Mouse (Mus musculus): ENCODE measurements at regions not wholly inside any gene's neighbourhood (a gene's known extent, or its start where the extent isn't known, plus 50 kb on each side); places are given as distances from the start of the nearest gene placed in this dataset.

DNA sequence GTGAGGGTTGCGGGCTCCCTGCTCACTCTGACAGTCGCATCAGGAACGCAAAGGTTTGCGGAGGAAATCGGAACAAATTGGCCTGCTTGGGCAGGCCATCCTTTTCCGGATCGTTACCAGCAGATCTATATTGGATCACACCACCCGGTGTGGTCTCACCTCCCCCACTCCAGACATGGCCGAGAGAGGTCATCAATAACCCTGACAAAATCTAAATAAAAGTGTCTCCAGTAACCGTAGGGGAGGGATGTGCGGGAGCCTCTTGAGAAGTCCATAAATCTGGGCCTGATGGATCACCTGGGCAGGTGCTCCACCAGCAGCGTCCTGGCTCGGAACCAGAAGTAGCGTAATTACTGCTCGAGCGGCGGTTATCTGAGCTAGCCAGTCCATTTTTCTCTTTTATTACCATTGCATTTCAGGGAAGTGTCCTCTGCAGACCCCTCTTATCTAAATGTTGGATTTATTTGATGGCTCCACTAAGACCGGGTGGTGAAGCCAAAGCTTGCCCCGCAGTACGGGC is 249.8 kb downstream of the Matn1 start:
- Histone ChIP-seq H3K4me1 (peaks cover 9% of the 10 kb centered on the region), H3K36me3 (no peaks in the 10 kb centered on the region), H3K4me2 (no peak overlapping the region), H3K27me3 (replicated peaks) (peaks cover 8% of the 10 kb centered on the region; the same call in 1 of the 2 replicates), H3K4me3 (no peak overlapping the region), H3K9me3 (0 out of 2 replicates have a peak, but pooled peaks cover 3% of the 10 kb centered on the region), H3K9ac (no peak overlapping the region), H3K27ac (replicated peaks) (no peak overlapping the region)
- no peak for ATAC-seq (ENCODE audit: extremely low read depth, insufficient number of reproducible peaks, low FRiP score, low TSS enrichment)
- 78% methylated on average over 20 of the region's 20 CpGs for WGBS

DNA sequence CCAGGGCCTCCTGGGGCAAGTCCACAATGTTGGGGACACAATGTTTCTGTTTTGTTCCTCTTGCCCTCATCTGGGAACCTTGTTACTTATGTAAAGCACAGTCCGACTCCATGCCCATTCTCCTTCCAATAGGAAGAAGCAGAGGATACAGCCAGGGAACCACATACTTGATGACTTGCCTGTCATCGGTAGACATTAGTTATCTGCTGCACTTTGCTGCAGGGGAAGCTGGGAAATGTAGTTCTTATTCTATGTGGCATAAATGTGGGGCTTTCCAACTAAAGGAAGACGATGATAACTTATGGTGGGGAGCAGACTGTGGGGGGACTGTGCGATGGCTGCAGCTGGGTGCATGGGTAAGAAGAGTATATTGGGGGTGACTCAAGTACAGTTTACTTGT is 252.0 kb downstream of the Matn1 start:
- Histone ChIP-seq H3K4me2 (no peak overlapping the region), H3K27me3 (replicated peaks) (peaks cover 8% of the 10 kb centered on the region; the same call in 1 of the 2 replicates), H3K36me3 (no peaks in the 10 kb centered on the region), H3K27ac (replicated peaks) (no peak overlapping the region), H3K4me1 (peaks cover 5% of the 10 kb centered on the region), H3K4me3 (no peak overlapping the region), H3K9ac (no peak overlapping the region), H3K9me3 (no peaks in the 10 kb centered on the region)
- no peak for ATAC-seq (ENCODE audit: extremely low read depth, insufficient number of reproducible peaks, low FRiP score, low TSS enrichment)
- 68% methylated on average over 4 of the region's 4 CpGs for WGBS

DNA sequence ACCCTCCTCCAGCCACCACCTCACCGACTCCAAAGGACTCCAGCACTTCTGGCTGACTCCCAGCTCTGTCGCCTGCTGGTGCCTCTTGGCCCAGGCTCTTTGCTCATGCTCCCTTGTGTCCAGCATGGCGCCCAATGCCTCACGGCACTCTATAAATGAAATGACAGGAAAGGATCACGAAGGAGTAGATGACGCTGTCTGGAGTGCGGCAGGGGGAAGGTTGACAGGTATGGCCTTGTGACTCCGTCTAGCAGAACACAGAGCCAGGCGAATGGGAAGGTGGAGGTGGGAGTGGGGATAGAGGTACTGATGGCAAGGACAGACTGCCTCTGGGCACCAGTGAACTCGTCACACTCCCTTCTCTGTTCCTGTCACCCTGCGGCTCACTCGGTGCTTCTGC is 259.5 kb downstream of the Matn1 start:
- H3K27ac ChIP-seq (replicated peaks), result no peak overlapping the region
- no peak overlapping the region for H3K9ac ChIP-seq
- no peak overlapping the region for H3K4me2 ChIP-seq
- no peaks in the 10 kb centered on the region for H3K4me1 ChIP-seq
- peaks cover 3% of the 10 kb centered on the region; the same call in 1 of the 2 replicates for H3K27me3 ChIP-seq (replicated peaks)
- no peak overlapping the region for H3K4me3 ChIP-seq
- ATAC-seq (ENCODE audit: extremely low read depth, insufficient number of reproducible peaks, low FRiP score, low TSS enrichment), result no peak
- 79% methylated on average over 12 of the region's 12 CpGs for WGBS
- no peaks in the 10 kb centered on the region for H3K9me3 ChIP-seq
- no peaks in the 10 kb centered on the region for H3K36me3 ChIP-seq

DNA sequence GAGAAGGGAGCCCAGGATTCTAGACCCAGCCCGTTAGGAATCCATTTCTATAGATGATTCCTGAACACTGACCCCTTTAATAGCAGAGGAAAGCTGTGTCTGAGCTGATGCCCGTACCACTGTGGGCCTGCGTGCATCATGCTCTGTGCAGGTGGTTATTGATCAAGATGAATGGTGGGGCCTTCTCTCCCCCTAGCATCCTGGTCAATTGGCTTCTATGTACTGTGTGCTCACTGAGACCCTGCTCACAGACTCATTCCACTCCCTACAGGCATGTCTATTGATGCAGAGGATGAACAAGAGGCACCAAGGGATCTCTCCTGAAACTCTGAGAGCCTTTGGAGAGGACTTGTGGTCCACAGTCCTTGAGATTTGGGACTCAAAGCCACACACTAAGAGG is 260.5 kb downstream of the Matn1 start:
- Histone ChIP-seq H3K9me3 (no peaks in the 10 kb centered on the region), H3K27ac (replicated peaks) (no peak overlapping the region), H3K4me2 (no peak overlapping the region), H3K36me3 (no peaks in the 10 kb centered on the region), H3K9ac (no peak overlapping the region), H3K4me3 (no peak overlapping the region), H3K27me3 (replicated peaks) (peaks cover 3% of the 10 kb centered on the region; the same call in 1 of the 2 replicates), H3K4me1 (no peaks in the 10 kb centered on the region)
- WGBS, result 81% methylated on average over 3 of the region's 3 CpGs
- no peak for ATAC-seq (ENCODE audit: extremely low read depth, insufficient number of reproducible peaks, low FRiP score, low TSS enrichment)

DNA sequence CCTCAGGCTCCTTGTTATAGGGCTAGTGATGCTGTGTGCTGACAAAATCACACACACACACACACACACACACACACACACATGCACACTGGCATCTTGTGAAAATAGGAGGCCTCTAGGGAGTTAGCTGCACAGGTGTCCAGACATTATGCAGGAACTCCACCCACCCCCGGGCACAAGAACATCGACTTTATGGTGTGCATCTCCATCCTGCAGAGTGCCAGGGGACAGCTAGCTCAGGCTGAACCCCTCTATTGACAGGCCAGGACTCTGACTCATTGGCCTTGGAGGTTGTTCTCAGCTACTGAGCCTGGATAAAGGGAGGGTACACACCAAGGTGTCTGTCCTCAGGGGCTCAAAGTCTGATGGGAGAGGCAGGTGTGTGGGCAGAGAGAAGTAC is 260.9 kb downstream of the Matn1 start:
- 65% methylated on average over 2 of the region's 2 CpGs for WGBS
- H3K4me3 ChIP-seq, result no peak overlapping the region

DNA sequence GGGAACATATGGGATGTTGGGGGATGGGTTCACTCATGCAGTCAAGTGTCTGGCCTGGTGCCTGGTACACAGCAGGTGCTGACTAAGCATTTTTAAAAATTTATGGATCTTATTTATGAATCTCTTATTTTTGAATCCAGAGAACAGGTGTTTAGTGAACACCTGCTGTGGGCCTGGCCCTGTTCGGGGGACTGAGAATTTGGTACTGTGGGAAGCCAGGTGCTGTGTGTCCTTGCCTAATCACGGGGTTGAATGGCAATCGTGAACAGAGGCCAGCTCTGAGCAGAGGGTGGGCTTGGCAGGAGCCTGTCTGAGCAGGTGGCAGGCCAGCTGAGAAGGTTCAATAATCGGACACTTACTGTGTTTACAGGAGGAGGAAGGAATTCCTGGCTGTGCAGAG is 261.5 kb downstream of the Matn1 start:
- 0 out of 2 replicates have a peak, but pooled peaks cover under 1% of the 10 kb centered on the region for H3K9me3 ChIP-seq
- H3K4me1 ChIP-seq, result no peaks in the 10 kb centered on the region
- no peak overlapping the region for H3K4me3 ChIP-seq
- H3K36me3 ChIP-seq, result no peaks in the 10 kb centered on the region
- H3K9ac ChIP-seq, result no peak overlapping the region
- no peak overlapping the region for H3K27ac ChIP-seq (replicated peaks)
- H3K4me2 ChIP-seq, result no peak overlapping the region
- no peak for ATAC-seq (ENCODE audit: extremely low read depth, insufficient number of reproducible peaks, low FRiP score, low TSS enrichment)
- H3K27me3 ChIP-seq (replicated peaks), result peaks cover 3% of the 10 kb centered on the region; the same call in 1 of the 2 replicates
- 65% methylated on average over 4 of the region's 4 CpGs for WGBS

More for the DNA sequence above, 260.9 kb downstream of the Matn1 start:
- Histone ChIP-seq H3K36me3 (no peaks in the 10 kb centered on the region), H3K27ac (replicated peaks) (no peak overlapping the region), H3K4me1 (no peaks in the 10 kb centered on the region), H3K27me3 (replicated peaks) (peaks cover 3% of the 10 kb centered on the region; the same call in 1 of the 2 replicates), H3K9me3 (no peaks in the 10 kb centered on the region), H3K4me2 (no peak overlapping the region), H3K9ac (no peak overlapping the region)
- no peak for ATAC-seq (ENCODE audit: extremely low read depth, insufficient number of reproducible peaks, low FRiP score, low TSS enrichment)

DNA sequence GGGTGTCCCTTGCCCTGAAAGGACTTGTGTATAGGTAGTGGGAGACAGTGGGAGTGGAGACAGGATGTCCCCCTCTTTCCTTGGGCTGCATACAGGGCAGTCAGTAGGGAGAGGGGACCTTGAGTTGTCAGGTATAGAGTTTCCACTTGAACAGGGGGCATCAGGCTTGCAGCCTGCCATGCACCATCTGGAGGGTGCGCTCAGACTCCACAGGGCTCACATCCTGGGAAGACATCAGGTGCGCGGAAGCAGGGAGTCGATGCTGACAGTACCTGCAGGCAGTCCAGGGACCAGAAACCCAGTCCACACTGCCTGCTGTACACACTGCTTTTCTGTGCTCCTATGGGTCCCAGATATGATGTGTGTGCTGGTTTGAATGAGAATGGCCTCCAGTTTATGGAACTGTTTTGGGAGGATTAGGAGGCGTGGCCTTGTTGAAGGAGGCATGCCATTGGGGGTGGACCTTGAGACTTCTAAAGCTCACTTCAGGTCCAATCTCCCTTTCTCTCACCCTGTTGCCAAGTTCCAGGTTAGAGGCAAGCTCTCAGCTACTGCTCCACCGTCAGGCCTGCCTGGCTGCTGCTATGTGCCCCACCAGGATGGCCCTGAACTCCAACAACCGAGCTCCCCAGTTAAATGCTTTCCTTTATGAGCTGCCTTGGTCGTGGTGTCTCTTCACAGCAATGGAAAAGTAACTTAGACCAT is 262.1 kb downstream of the Matn1 start:
- peaks cover 3% of the 10 kb centered on the region; the same call in 1 of the 2 replicates for H3K27me3 ChIP-seq (replicated peaks)
- no peak overlapping the region for H3K4me3 ChIP-seq
- H3K4me2 ChIP-seq, result no peak overlapping the region
- H3K27ac ChIP-seq (replicated peaks), result no peak overlapping the region
- H3K4me1 ChIP-seq, result no peaks in the 10 kb centered on the region
- no peak overlapping the region for H3K9ac ChIP-seq
- no peak for ATAC-seq (ENCODE audit: extremely low read depth, insufficient number of reproducible peaks, low FRiP score, low TSS enrichment)
- 0 out of 2 replicates have a peak, but pooled peaks cover 5% of the 10 kb centered on the region for H3K9me3 ChIP-seq
- WGBS, result 76% methylated on average over 8 of the region's 8 CpGs
- no peaks in the 10 kb centered on the region for H3K36me3 ChIP-seq

DNA sequence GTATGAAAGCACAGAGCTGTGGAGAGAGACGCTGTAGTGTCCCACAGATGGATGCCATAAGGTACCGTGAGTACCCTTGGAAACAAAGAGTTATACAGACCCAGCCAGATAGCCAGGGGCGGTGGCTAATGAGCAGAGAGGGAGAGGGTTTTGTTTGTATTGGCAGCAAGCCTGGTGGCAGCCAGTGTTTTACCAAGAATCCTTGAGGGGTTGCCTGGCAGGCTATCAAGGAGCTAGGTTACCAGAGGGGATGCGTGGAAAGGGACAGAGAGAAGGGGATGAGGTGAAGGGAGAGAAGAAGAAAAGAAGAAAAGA is 262.7 kb downstream of the Matn1 start:
- WGBS, result 71% methylated on average over 4 of the region's 4 CpGs
- H3K4me2 ChIP-seq, result no peak overlapping the region
- no peak overlapping the region for H3K27ac ChIP-seq (replicated peaks)
- H3K9ac ChIP-seq, result no peak overlapping the region
- no peak overlapping the region for H3K4me3 ChIP-seq
- H3K4me1 ChIP-seq, result no peaks in the 10 kb centered on the region
- peaks cover 3% of the 10 kb centered on the region; the same call in 1 of the 2 replicates for H3K27me3 ChIP-seq (replicated peaks)
- 0 out of 2 replicates have a peak, but pooled peaks cover 5% of the 10 kb centered on the region for H3K9me3 ChIP-seq
- no peak for ATAC-seq (ENCODE audit: extremely low read depth, insufficient number of reproducible peaks, low FRiP score, low TSS enrichment)
- H3K36me3 ChIP-seq, result no peaks in the 10 kb centered on the region

DNA sequence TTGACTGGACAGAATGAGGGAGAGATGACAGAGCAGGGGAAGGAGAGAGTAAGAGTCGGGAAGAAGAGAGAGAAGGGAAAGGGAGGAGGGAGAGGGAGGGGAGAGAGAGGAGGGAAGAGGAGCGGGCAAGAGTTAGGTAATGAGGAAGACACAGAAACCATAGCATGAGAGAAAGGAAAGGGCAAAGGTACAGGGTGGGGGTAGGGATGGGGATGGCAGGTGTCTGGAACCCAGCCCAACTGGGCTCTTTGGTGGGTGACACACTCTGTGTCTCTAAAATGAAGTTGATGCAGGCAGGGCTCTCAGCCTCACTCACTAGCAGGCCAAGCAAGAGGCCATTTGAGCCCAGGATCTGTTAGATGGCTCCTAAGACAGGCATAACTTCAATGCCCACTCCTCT is 263.1 kb downstream of the Matn1 start:
- 56% methylated on average over 2 of the region's 2 CpGs for WGBS
- Histone ChIP-seq H3K9me3 (0 out of 2 replicates have a peak, but pooled peaks cover 5% of the 10 kb centered on the region), H3K4me3 (no peak overlapping the region), H3K4me1 (no peaks in the 10 kb centered on the region), H3K4me2 (no peak overlapping the region), H3K9ac (no peak overlapping the region), H3K36me3 (no peaks in the 10 kb centered on the region), H3K27me3 (replicated peaks) (peaks cover 3% of the 10 kb centered on the region; the same call in 1 of the 2 replicates), H3K27ac (replicated peaks) (no peak overlapping the region)
- no peak for ATAC-seq (ENCODE audit: extremely low read depth, insufficient number of reproducible peaks, low FRiP score, low TSS enrichment)

DNA sequence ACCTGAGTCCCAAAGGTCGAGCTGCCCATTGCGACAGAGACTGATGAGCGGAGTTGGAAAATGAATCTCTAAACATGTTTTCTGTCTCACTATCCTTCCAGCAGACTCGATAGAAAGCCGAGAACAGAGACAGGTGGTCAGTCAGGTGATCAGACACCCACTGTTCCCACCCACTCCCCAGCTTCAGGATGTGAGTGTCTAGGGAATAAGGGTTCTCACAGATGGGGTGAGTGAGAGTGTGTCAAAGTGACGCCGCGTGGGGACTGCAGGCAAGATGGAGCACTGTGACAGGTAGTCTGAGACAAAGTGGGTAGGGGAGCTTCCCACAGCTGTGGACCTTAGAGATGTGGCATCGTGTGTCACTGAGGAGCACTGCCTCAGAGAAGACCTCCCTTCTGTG is 264.0 kb downstream of the Matn1 start:
- no peak for ATAC-seq (ENCODE audit: extremely low read depth, insufficient number of reproducible peaks, low FRiP score, low TSS enrichment)
- peaks cover 3% of the 10 kb centered on the region; the same call in 1 of the 2 replicates for H3K27me3 ChIP-seq (replicated peaks)

DNA sequence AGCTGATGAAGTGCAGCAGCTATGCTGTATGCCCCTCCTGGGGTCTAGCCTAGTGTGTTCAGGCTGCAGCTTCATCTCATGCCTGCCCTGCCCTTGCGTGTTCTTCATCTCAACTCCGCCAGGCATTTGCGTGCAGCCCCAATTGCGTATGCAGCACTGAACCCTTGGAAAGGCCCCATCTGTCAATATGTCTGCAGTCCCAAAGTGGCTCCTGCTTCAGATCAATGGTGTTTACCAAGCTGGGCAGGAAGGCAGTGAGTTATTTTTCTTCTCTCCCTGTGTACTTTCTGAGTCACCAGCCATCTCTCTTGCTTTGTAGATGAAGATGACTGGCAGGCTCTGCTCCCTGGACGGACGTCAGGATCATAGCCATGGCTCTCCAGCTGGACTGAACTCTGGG is 264.5 kb downstream of the Matn1 start:
- H3K4me1 ChIP-seq, result no peaks in the 10 kb centered on the region
- H3K27ac ChIP-seq (replicated peaks), result no peak overlapping the region
- H3K9ac ChIP-seq, result no peak overlapping the region
- no peaks in the 10 kb centered on the region for H3K36me3 ChIP-seq
- H3K27me3 ChIP-seq (replicated peaks), result peaks cover 3% of the 10 kb centered on the region; the same call in 1 of the 2 replicates
- no peak for ATAC-seq (ENCODE audit: extremely low read depth, insufficient number of reproducible peaks, low FRiP score, low TSS enrichment)
- no peak overlapping the region for H3K4me3 ChIP-seq
- 0 out of 2 replicates have a peak, but pooled peaks cover 5% of the 10 kb centered on the region for H3K9me3 ChIP-seq
- no peak overlapping the region for H3K4me2 ChIP-seq
- 63% methylated on average over 6 of the region's 6 CpGs for WGBS

More for the DNA sequence above, 264.0 kb downstream of the Matn1 start:
- Histone ChIP-seq H3K36me3 (no peaks in the 10 kb centered on the region), H3K9ac (no peak overlapping the region), H3K27ac (replicated peaks) (no peak overlapping the region), H3K9me3 (0 out of 2 replicates have a peak, but pooled peaks cover 5% of the 10 kb centered on the region), H3K4me1 (no peaks in the 10 kb centered on the region), H3K4me2 (no peak overlapping the region), H3K4me3 (no peak overlapping the region)
- WGBS, result 76% methylated on average over 9 of the region's 9 CpGs

DNA sequence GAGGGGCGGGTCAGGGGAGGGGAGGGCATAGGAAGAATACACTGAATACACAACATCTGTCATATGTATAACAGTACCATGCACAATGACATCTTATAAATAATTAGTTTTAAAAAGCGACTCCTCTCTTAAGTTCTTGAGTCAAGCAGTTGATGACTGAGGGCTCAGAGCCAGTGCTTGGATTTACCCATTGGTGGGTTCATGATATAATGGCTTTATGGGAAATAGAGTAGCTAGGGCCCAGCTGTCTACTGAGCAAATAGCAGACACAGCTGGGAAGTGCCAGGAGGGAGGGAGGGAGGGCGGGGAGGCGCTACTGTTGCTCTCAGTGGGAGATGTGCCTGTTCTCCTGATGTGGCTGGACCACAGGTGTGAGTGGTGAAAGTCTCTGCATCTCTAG is 268.5 kb downstream of the Matn1 start:
- 0 out of 2 replicates have a peak, but pooled peaks cover 3% of the 10 kb centered on the region for H3K27me3 ChIP-seq (replicated peaks)
- no peak overlapping the region for H3K27ac ChIP-seq (replicated peaks)
- ATAC-seq (ENCODE audit: extremely low read depth, insufficient number of reproducible peaks, low FRiP score, low TSS enrichment), result no peak
- no peak overlapping the region for H3K4me3 ChIP-seq
- 0 out of 2 replicates have a peak, but pooled peaks cover 5% of the 10 kb centered on the region for H3K9me3 ChIP-seq
- 37% methylated on average over 4 of the region's 4 CpGs for WGBS
- no peak overlapping the region for H3K9ac ChIP-seq
- peaks cover 5% of the 10 kb centered on the region; the same call in 1 of the 2 replicates for H3K4me1 ChIP-seq
- no peak overlapping the region for H3K4me2 ChIP-seq
- H3K36me3 ChIP-seq, result no peaks in the 10 kb centered on the region
